Mouse (Mus musculus) gastrocnemius, postnatal 25 days (tissue): Measurements from ENCODE around the gene Sp6. TPM values are rescaled to one million over a fixed set of nuclear protein-coding genes. Genes with fewer than 3 reads are reported as not detected.

Experiments used
- DNase-seq: peaks from one replicate; pipeline ENCODE4 v3.0.0; 2022
- total RNA-seq, 2 experiments: library from RNA; stranded (reverse); gene quantifications; 1 replicate in 1 of 2; 2 replicates in 1 of 2; pipeline ENCODE4 v1.2.3; 2021

Gene Sp6
- total RNA-seq, 2 experiments from 2014 or later, result 0.10 TPM; not detected in 1

- peak; percentile 61 for DNase-seq
Measured at GRCm38 (mm10) chr11:96982355-96982754, 30.8 kb upstream of the Sp6 start.

- DNase-seq, result no peak
Measured at GRCm38 (mm10) chr11:96982859-96983258, 30.3 kb upstream of the Sp6 start, which contains the start of gene Sp2. Sp2 (minus strand) TSS chr11:96982959.

GRCm38 (mm10) chr11:96984903-96985302 lies 28.3 kb upstream of the Sp6 start:
- DNase-seq, result no peak

GRCm38 (mm10) chr11:96986463-96986862 lies 26.7 kb upstream of the Sp6 start:
- DNase-seq, result no peak

- no peak for DNase-seq
Measured at GRCm38 (mm10) chr11:96987873-96988655, 25.1 kb upstream of the Sp6 start.

GRCm38 (mm10) chr11:96991501-96991900 lies 21.7 kb upstream of the Sp6 start:
- no peak for DNase-seq

GRCm38 (mm10) chr11:96992722-96993311 lies 20.4 kb upstream of the Sp6 start:
- no peak for DNase-seq

GRCm38 (mm10) chr11:96995031-96995430 lies 18.2 kb upstream of the Sp6 start:
- no peak for DNase-seq

- no peak for DNase-seq
Measured at GRCm38 (mm10) chr11:96995836-96996772, 17.1 kb upstream of the Sp6 start.

DNA sequence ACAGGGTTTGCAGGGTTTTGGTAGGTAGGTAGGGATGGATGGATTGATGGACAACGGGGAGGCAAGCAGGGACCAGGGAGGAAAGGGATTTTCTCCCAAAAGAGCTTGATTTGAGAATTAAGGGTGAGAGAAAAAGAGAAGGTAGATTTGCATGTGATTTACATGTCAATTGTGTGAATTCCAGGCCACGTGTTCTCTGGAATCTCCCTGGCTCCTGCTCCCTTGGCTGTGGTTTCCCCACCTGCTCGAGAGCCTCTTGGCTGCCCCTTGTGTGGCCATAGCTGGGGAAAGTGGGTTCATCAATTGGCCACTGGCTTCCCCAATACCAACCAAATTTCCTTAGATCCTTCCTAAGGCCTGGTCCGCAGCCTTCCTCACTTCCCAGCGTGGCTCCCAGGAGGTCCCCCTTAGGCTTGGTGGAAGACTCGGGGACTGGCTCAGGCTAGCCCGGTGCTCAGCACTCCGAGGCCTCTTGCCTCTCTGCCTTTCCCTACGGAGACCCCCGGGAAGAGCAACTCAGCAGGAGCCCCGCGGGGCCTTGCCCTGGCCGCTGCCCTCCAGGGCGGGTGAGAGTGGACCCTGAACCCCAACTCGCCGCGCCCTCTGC lies 16.3 kb upstream of the Sp6 start:
- DNase-seq, result no peak

- peak; percentile 38 for DNase-seq
Measured at GRCm38 (mm10) chr11:96997380-96997956, 15.7 kb upstream of the Sp6 start.

DNA sequence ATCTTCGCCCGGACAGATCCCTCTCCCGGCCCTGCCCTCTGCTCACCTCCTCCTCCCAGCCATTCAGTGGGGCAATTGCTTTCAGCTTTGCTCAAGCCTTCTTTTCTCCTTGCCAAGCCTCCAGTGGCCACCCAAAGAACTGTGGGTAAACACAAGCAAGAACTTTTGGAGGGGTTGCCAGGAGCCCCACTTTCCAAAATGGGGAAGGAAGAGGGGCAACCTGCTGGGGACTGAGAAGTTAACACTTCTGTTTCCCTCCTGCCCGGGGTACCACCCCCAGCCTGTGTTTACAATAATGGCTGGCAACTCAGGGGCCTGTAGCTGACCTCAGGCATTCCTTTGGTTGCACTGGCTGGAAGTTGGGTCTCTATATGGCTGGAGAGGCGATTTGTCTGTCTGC lies 10.0 kb upstream of the Sp6 start:
- no peak for DNase-seq

- no peak for DNase-seq
Measured at GRCm38 (mm10) chr11:97007093-97007794, 6.0 kb upstream of the Sp6 start.

DNA sequence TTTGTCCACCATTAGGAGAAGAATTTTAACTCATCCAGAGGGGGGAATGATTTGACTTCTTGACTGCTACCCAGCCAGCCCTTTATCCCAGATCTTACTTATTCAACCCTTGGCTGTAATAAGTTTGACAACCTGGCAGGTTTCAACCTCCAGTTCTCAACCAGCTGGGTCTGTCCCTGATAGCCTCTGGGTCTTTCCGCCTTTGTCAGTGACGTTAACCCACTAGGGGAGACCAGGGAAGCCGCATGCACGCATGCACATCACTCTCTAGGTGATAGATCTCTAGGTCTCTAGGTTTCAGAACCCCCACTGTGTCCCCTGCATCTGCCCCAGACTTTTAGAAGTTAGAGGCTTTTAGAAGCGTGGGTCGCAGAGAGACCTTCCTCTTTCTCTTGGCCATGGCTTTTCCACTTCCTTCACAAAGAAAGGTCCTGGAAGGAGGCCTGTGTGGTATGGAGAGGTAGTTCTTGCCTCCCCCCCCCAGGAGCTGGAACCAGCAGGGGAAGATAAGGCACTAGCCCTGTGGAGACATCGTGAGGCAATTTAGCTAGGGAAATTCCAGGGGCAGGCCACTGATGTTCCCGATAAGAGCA lies 3.9 kb upstream of the Sp6 start:
- no peak for DNase-seq

- no peak for DNase-seq
Measured at GRCm38 (mm10) chr11:97017696-97018582, 4.7 kb downstream of the Sp6 start.

- no peak for DNase-seq
Measured at GRCm38 (mm10) chr11:97018583-97019344, 5.6 kb downstream of the Sp6 start.

DNA sequence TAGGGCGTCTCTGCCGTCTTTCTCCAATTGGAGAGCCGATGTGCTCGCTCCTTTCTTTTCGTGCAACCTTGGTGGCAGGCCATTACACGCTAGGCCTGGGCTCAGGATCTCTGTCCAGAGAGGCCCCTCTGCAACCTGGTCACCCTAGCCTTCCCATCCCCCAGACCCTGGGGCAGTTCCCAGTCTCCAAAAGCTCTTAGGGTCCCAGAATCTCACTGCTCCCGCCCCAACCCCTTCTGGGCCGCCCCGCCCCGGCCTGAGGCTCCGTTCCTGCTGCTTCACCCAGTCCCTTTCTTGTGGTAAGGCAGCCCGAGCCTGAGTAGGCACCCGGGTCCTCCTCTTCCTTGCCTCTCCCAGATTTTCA lies 6.1 kb downstream of the Sp6 start:
- DNase-seq, result no peak

DNA sequence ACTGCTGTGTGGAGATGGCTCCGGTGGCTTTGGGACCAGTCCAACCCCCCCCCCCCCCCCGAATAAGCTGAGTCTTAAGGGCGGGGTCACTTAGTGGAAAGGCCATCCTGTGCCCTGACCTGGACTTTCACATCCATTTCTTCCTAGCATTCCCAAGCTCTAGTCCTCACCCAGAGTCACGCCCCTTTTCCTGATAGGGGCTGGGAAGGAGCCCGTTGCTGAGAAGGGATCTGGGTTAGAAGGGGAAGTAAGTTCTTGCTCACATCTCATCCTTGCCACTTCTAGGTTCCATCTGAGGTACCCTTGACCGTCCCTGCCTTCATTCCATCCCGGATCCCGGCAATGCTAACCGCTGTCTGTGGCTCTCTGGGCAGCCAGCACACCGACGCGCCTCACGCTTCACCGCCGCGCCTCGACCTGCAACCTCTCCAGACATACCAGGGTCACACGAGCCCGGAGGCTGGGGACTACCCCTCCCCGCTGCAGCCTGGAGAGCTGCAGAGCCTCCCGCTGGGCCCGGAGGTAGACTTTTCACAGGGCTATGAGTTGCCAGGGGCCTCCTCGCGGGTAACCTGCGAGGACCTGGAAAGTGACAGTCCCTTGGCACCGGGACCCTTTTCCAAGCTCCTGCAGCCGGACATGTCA lies 8.0 kb downstream of the Sp6 start:
- no peak for DNase-seq
